Mouse (Mus musculus) adipocyte (in vitro differentiated cells): Measurements from ENCODE around the gene Rac2.

Experiments
- DNase-seq: peaks from one replicate; pipeline ENCODE4 v3.0.0-alpha.2; 2016; ENCODE audit warnings: low spot score

Gene Rac2

DNA sequence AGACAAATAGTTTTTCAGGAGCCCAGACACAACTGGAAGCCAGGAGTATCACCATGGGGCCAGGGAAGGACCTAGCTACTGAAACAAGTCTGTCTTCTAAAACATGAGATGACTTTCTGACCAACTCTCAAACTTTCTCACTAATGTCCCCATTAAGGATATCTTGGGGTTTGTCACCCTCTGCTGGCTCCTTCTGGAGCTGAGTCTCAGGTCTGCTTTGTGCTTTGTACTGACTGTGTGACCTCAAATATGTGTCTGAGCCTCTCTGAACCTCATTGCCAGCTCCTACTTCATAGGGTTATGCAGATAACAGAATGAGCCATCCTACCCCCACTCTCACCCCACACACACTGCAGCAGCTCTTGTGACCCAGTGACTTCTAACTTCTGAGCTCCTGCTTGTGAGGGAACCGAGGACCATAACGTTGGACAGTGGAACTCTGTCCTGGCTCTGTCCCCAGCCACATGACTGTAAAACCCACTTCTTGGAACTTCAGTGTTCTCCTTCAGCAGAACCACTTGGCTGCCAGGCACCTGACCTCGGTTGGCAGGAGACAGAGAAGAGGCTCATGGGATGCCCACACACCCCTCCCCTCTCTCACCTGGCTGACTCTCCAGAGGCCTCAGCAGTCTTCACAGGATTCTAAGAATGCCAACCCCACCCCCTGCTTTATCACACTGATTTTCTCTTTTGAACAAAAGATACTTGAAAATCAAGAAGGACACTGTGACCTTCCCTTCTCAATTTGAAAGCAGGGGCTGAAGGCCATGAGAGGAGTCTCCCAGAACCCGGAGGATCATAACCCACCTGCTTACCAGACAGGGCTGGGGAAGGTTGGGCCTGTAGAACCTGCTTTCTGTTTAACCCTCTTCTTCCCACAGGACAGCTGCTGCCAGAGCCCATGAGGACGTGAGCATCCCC lies 24.9 kb downstream of the Rac2 start:
- peak; percentile 56 for DNase-seq

DNA sequence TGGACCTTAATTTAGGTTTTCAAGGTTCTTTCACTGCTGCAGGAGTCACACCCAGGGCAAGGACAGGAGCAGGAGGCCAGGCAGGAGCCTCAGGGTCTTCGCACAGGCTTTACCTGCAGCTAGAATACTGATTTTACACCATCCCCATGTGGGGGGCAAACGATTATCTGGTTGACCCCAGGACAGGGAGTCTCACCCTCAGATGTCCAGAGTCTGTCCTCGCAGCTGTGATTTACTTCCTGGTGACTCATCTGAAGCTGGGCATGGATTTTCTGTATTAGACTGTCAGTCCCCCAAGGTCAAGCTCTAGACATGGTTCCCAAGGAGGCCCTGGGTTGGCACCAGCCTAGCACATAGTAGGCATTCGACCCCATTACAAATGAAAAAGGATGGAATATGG lies 26.5 kb downstream of the Rac2 start:
- no peak for DNase-seq

DNA sequence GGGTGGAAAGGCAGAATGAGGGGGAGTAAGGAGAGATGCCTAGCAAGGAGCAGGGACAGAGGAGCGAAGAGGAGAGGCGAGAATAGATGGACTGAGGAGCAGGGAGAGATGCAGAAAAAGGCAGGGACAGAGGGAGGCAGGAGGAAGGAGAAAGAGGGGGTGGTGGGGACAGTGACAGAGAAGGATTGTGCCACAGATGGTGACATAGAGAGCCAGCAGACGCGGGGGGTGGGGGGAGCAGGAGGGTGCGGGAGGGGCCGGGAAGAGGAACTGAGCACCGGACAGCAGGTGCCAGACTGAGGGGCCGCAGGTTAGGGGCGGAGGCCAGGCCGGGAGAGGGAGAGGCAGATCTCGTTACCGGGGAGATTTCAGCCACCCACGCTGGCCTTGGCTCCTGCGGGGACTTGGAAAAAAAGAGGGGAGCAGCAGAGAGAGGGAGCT lies 28.0 kb downstream of the Rac2 start, which contains the start of gene Sstr3:
Sstr3 (minus strand) TSS at position 125 of the 441 bp plus-strand sequence.
- no peak for DNase-seq

DNA sequence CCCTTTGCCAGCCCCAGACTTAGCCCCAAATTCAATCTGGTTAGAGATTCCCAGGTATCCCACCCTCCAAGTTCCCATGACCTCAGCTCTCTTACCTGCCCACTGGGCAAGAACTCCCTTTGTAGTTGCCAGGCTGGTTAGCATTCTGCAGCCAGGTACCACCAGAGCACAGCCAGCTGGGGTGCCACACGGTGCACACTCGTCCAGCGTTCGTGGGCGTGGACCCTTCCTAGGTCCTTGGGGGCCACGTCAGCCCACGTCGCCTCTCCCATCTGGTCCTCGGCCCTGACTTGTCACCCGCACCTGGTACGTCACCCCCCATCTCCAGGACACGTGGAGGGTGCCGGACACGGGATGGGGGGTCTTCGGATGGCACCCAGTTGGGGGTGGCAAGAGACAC lies 28.5 kb downstream of the Rac2 start:
- DNase-seq, result no peak

DNA sequence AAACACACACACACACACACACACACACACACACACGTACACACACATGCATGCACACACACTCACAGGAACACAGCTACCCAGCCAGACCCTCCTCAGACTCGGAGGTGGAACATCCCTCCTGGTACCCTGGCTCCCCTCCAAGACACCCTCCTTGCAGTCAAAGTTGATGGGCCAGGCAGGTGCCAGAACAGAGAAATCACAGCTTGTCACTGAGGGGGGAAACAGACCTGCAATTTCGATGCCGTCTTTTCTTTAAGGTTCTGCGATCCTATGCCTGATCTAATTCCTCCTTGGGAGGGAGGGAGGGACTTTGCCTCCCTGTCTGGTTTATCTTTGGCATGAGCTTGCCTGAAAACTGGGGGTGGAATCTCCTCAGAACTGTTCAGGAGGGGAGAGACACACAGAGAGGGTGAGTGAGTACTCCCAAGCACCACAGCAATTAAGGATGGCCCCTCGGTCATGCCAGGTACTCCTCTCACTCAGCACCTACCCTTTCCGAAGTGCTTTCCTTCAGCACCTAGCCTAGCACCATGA lies 29.7 kb downstream of the Rac2 start:
- DNase-seq, result no peak

DNA sequence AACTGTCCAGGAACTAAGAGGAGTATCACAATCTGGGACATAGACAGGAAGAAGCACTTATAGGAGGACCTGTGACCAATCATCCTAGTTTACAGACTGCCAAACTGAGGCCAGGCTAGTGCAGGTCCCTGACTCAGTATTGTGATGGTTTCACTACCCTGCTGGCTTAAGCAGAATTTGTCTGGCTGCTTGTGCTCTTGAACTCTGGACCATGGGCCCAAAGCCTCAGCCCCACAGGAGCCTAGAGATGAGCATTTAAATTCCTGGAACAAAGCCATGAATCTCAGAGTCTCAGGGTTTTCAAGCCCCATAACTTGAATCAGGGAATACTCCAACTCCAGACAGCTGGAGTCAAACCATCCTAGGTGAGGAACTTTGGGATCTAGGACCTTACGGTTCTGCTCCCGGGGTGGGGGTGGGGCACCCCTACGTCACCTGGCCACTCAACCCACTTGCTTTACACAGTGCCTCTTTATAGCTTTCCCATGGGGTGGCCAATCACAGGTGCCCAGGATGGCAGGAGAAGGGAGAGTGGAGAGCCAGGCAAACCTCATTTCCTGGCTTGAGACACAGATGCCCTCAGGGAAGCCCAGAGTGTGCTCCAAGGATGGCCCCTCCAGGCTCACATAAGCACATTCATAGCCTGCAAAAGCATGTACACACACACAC lies 30.4 kb downstream of the Rac2 start:
- no peak for DNase-seq

DNA sequence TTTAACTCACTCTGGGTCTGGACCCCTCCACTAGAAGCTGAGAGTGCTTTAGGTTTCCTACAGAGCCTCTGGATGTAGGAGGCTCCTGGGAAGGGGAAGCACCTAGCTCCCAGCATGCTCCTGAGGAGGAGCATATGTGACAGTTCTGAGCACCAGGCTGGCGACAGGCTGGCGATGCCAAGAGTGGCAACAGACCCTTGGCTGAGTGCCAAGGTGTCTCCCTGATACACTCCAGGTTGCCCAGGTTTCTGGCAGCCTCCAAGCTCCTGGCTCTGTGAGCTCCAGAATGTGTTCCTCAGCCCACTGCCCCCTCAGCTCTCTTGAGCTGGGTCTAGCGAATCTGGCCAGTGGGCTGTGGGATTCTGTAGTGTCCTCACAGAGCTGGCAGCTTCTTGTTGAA lies 31.0 kb downstream of the Rac2 start:
- no peak for DNase-seq

DNA sequence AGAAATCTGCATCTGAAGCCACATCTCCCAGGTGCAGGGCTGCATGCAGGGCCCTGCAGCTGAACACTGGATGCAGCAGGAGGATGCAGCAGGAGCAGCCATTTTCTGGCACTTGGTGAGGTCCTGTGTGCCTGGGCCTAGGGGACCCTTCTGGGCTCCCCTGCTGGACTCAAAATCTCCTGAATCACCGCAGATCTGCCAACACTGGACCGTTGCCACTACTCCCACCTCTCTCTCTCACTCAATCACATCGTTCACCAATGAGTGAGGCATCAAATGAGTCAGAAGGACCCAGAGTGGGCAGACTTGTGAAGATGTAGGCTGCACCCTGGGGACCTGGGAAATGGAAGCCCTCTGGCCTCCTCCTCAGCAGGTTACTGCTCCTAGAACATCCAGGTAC lies 31.5 kb downstream of the Rac2 start:
- no peak for DNase-seq

DNA sequence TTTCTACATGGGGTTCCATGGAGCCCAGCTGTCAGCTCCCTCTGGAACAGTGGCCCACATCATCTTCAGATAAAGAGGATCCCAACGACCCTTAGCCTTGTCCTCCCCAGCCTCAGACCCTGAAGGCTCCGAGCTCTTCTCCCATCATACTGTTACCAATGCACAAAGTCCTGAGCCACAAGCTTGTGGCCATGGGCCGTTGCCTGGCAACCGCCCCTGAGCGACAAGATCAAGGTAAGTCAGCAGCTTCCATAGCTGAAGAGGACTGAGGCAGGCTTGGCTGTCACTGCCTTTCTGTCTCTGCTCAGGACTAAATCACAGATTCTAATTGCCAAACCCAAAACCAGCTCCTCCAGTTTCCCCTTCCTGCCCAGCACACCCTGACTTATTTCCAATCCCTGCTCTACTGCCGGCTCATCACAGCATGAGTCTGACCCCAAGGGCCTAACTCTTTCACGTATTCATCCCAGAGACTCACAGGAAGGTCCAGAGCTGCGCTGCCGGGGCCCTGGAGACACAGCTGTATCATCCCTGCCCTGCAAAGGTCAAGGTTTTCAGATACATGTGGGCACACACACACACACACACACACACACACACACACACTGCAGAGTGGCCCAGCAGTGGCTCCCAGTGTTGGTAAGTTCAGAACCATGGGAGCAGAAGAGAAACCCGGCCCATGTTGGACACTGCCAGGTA lies 36.7 kb downstream of the Rac2 start:
- no peak for DNase-seq

DNA sequence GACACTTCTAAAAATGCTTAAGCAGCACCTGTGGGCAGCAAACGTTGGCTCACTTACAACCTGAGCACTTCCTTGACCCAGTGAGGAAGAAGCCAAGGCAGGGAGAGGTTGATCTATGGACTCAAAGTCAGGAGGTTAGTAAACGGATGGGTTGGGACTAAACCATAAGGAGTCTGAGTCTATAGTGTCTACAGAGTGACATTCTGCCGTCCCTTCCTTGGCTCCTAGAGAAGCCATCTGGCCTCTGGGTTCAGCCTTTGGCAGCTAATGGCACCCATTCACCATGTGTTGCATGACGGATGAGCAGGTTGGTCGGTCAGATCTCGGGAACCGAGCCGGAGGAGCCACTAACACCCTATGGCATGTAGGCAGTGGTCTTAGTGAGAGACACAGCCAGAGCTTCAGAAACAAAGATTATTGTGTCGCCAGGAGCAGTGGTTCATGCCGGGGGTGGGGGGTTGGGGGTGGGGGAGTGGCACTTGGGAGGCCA lies 39.2 kb downstream of the Rac2 start:
- no peak for DNase-seq

DNA sequence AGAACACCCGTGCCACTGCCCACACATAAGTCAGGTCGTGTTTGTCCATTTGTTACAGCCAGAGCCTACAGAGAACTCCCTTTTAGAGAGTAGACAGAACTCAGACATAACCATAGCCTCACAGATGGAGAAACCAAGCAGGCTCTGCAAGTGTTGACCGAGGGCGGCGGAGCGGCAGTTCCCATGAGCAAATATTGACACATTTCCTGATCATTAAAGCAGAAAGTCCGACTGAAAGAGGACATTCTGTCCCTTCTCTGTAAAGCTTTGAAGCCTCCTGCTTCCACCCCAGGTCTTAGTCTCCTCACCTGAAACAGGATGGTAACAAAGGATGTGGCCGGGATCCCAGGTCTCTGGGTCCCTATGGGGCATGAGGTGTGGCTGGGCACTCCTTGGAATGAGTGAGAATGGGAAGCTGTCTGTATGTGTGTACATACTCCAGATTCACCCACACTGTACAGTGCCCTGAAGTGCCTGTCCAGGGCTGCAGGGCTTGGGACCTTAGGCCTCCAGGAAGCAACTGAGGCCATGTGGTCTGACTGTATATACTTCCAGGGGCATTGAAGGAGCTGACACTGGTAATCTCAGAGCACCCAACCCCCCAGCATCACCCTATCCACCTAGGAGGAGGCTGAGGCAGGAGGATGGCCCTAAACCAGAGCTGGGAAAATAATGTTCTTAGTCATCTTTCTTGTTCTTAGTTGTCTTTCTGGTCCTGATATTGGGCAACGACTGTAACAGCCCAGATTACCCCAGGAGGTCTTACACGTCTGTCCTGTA lies 39.8 kb downstream of the Rac2 start:
- no peak for DNase-seq

DNA sequence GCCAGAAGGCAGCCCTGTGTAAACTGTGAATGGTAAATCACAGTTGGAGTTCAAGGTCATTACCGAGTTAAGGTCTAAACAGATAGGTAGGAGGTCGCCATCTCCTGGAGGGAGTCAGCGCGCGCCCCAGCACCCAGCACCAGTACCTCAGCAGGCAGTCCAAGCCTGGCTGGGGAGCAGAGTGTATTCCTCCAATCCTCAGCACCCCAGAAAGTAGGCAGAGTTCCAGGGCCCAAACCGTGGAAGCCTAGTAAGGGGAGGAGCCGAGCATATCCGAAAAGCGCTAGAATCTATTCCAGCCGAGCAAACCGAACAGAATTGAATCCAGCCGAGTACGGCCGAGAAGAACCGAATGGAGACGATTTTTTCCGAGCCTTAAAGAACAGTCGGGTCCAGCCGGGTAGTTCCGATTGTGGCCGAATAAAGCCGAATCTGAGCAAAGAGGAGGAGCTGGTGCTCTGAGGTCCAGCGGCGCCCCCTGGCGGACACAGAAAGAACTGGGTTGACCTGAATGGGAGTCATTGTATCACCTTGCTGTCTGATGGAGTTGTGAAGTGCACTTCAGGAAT lies 40.6 kb downstream of the Rac2 start:
- DNase-seq, result peak; percentile 98

DNA sequence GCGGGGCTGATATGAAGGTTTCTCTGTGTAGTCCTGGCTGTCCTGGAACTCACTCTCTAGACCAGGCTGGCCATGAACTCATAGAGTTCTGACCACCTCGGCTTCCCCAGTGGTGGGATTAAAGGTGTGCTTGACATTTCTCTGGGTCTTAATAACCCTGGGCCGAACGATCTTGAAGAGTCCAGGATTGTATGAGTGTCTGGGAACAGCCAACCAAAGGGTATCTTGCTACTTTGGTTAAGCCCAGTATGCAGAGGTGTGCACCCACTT lies 41.2 kb downstream of the Rac2 start:
- peak; percentile 16 for DNase-seq

DNA sequence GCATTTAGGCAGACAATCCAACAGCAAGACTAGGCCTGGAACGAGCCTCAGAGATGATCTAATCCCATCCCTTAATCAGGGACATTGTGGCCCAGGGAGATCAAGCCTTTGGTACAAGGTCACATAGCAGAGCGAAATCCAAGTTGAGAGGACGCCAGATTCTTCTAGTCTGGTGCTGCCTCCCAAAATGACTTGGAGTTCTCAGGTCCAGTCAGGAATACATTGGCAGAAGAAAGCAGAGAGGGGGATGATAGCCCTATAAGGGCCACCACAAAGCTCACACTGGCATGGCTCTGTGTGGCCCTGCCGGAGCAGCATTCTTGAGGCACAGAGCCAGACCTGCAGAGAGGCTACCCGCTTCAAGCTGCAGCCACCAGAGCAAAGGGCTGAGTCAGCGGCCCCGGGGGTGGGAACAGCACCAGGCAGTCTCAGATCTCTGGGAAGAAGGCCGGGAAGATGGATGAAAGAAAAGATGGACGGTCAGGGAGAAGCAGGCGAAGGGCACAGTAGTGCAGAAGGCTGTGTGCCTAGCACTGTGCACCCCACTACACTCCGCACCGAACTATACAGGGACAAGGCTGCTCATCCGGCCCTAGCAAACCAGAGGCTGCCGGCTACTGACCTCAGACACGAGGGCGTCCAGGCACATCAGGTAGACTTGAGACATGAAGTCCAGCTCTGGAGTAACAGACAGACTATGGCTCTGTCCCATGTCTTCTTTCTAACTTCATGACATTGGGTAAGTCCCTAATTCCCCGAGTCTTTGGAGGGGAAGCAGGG lies 41.7 kb downstream of the Rac2 start, which contains the start of gene C1qtnf6:
C1qtnf6 (minus strand) TSS at position 746 of the 780 bp plus-strand sequence.
- DNase-seq, result peak; percentile 60

DNA sequence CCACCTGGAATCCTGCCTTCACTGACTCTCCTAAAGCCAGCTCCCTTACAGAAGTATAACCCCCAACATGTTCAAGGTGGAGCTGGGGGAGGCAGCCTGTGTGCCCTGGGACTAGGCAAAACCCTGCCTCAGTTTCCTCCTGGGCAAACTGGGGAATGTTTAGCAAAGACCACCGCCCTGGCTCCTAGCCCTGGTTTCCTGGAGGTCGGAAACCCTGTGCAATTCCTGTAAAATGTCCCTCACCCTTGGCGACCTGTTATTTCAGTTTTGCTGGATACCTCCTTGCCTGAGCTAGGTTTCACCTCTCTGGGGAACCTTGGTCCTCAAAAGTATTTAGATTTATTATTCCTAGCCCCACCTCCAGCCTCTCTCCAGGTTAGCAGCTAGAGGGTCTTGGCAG lies 42.4 kb downstream of the Rac2 start:
- no peak for DNase-seq

DNA sequence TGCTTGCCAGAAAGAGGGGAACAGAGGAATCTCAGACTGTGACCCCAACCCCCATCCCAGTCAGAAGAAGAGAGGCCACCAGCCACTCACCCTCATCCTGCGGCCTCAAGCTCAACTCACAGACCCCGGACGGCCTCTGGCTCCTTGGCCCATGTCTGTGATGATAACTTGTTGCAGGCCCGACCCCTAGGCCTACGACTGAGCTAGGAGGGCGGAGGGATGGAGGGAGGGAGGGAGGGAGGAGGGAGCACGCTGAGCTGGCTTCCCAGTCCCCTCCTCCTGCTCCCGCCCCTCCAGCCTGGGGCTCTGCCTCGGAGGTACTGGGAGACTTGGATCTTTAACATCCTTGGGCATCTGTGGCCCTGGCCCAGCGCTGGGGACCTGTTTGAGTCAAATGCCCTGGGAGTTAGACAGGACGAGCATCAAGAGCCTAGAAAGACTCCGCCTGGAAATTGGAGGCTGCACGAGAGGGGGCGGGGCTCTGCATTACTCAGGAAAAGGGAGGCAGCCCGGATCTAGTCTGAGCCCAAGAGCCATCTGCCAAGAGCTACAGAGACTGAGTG lies 43.1 kb downstream of the Rac2 start:
- DNase-seq, result peak; percentile 76

DNA sequence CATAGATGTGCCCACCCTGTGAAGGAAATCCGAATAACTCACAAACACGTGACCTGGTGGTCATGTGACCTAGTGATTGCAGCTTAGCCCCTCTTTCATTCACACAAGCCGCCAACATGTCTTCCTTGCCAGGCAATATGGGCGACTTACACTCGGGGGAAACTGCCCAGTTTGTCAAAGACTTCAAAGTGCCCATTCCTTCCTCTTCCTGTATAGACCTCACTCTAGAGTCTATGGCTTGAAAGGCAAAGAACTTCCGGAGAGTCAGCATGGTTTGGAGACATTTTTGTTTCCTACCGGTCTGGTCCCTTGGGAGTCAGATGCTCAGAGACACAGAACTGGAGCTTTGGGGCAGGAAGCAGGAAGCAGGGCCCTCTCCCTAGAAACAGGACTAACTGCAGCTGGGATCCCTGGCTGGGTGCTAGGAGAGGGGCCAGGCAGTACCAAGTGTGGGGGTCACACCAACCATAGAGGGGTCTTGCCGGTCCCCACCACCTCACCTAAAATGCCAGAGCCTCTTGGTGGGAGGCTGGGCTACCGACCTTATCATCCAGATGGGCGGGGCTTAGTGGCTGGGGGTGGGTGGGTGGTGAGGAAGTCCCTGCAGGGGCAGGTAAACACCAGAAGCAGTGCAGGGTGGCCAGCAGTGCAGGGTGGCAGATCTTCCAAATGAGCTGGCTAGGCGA lies 43.7 kb downstream of the Rac2 start:
- peak; percentile 37 for DNase-seq

DNA sequence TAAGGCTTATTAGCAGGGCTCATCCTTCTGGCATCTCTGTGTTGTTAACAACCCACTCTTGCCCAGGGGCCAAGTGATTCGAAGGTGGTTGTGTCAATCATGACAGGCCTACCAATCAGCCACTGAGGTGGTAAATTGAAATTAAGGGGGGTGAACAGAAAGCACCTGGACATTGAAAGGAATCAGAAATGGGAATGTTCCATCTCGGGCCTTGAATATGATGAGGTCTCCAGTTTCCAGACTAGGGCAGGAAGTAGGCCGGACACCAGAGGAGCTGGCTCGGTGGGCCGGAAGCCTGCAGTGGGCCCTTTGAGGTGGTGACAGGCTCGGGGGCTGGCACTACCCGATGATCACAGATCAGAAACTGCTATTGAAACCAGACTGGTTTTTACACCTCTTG lies 44.6 kb downstream of the Rac2 start:
- no peak for DNase-seq

DNA sequence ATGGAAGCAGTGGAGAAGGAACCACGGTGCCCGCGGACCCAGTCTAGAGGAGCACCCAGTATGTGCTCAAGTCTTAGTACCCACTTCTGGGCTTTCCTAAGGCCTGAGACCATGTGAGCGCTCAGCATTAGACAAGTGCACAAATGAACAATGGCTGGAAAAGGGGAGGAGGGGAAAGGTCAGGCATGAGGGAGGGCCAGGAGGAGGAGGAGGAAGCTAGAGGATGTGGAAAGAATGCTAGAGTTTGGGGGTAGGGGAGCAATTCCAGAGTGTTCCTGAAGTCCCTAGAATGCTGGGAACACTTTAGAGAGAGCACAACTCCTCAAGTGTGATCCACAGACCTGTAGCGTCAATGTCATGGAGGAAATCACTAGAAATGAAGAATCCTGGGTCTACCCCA lies 48.4 kb downstream of the Rac2 start:
- DNase-seq, result peak; percentile 16

DNA sequence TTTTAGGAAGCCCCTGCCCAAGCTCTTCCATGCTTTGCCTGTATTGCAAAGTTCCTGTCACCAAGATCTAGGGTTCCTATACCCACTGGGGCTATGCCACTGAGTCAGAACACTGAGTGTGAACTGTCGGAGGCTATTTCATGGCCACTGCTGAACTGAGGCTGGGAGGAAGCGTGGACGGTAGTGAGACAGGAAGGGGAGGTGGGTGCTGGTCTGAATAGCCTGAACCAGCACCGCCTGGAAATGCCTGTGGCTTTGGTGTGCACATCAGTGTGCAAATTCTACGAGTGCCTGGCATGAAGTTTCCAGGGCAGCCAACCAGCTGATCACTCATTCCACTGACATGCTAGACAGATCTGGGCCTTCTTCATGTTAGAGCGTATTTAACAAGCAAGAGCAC lies 50.7 kb downstream of the Rac2 start:
- DNase-seq, result no peak
